Mouse (Mus musculus): ENCODE measurements around the gene Sdc1.

The Sdc1 gene

GRCm38 (mm10) chr12:8782565-8782964 is 11.4 kb downstream of the Sdc1 start:
- no peak for DNase-seq (ENCODE audit: low read depth)

GRCm38 (mm10) chr12:8784189-8784588 is 13.1 kb downstream of the Sdc1 start:
- no peak for DNase-seq (ENCODE audit: low read depth)

GRCm38 (mm10) chr12:8786476-8786875 is 15.4 kb downstream of the Sdc1 start:
- no peak for DNase-seq (ENCODE audit: low read depth)

- DNase-seq (ENCODE audit: low read depth) = no peak
Observed at GRCm38 (mm10) chr12:8786984-8787730, 16.0 kb downstream of the Sdc1 start.

- DNase-seq (ENCODE audit: low read depth) = no peak
Observed at GRCm38 (mm10) chr12:8788469-8788868, 17.3 kb downstream of the Sdc1 start.

- DNase-seq (ENCODE audit: low read depth) = no peak
Observed at GRCm38 (mm10) chr12:8790615-8791014, 19.5 kb downstream of the Sdc1 start.

- DNase-seq (ENCODE audit: low read depth) = no peak
Observed at GRCm38 (mm10) chr12:8793410-8794051, 22.4 kb downstream of the Sdc1 start.

GRCm38 (mm10) chr12:8797936-8798335 is 26.8 kb downstream of the Sdc1 start:
- DNase-seq (ENCODE audit: low read depth) = no peak

GRCm38 (mm10) chr12:8798486-8799020 is 27.4 kb downstream of the Sdc1 start:
- no peak for DNase-seq (ENCODE audit: low read depth)

- no peak for DNase-seq (ENCODE audit: low read depth)
Observed at GRCm38 (mm10) chr12:8803421-8804076, 32.4 kb downstream of the Sdc1 start.

- no peak for DNase-seq (ENCODE audit: low read depth)
Observed at GRCm38 (mm10) chr12:8804077-8804456, 32.9 kb downstream of the Sdc1 start.

- DNase-seq (ENCODE audit: low read depth) = no peak
Observed at GRCm38 (mm10) chr12:8804934-8805722, 34.0 kb downstream of the Sdc1 start.

GRCm38 (mm10) chr12:8809086-8809485 is 38.0 kb downstream of the Sdc1 start:
- DNase-seq (ENCODE audit: low read depth) = no peak

GRCm38 (mm10) chr12:8809626-8810025 is 38.5 kb downstream of the Sdc1 start:
- no peak for DNase-seq (ENCODE audit: low read depth)

GRCm38 (mm10) chr12:8810966-8811365 is 39.8 kb downstream of the Sdc1 start:
- no peak for DNase-seq (ENCODE audit: low read depth)

GRCm38 (mm10) chr12:8811441-8811871 is 40.3 kb downstream of the Sdc1 start:
- DNase-seq (ENCODE audit: low read depth) = no peak

- DNase-seq (ENCODE audit: low read depth) = no peak
Observed at GRCm38 (mm10) chr12:8811894-8812560, 40.9 kb downstream of the Sdc1 start.

GRCm38 (mm10) chr12:8817467-8818232 is 46.5 kb downstream of the Sdc1 start:
- DNase-seq (ENCODE audit: low read depth) = no peak

GRCm38 (mm10) chr12:8818233-8818672 is 47.1 kb downstream of the Sdc1 start:
- DNase-seq (ENCODE audit: low read depth) = no peak

GRCm38 (mm10) chr12:8824995-8825703 is 54.0 kb downstream of the Sdc1 start:
- no peak for DNase-seq (ENCODE audit: low read depth)
